Mouse (Mus musculus): ENCODE data around the gene Rnf38. TPM values are rescaled to one million over a fixed set of nuclear protein-coding genes. Genes with fewer than 3 reads are reported as not detected.

Rnf38 gene
- polyA plus RNA-seq, 1 experiment from 2014 or later = 34.8 TPM

Small RNAs within 50 kb of the gene (microRNA-seq; reads per million reads assigned to microRNA genes)
- not detected for gene Mir5106

Other genes with a start within 250 kb of the Rnf38 start
- gene Clta, start 229.3 kb downstream of the Rnf38 start, polyA plus RNA-seq (2016; fragmentation: Nextera tagmentation; extraction: Ambion mirVana) = 212 and 222 TPM in 2 replicates
- 20.5 and 20.8 TPM in 2 replicates for gene Gne, start 149.6 kb downstream of the Rnf38 start, polyA plus RNA-seq (2016; fragmentation: Nextera tagmentation; extraction: Ambion mirVana)
- gene Melk, start 67.1 kb upstream of the Rnf38 start, polyA plus RNA-seq (2016; fragmentation: Nextera tagmentation; extraction: Ambion mirVana) = 66.7 and 73.3 TPM in 2 replicates